Mouse (Mus musculus): ENCODE data around the gene Disp2. TPM values are rescaled to one million over a fixed set of nuclear protein-coding genes. Genes with fewer than 3 reads are reported as not detected.

The Disp2 gene
- polyA plus RNA-seq (2012; rRNA removed), result 0.21 and 0.40 TPM in 2 replicates
- polyA plus RNA-seq (2014; fragmentation: Nextera tagmentation; extraction: Ambion mirVana), result 0.25 and 0.27 TPM in 2 replicates

- no peaks in the 10 kb centered on the region for H3K9me3 ChIP-seq (ENCODE audit: control insufficient read depth, low read length)
- peaks cover 3 to 11% of the 10 kb centered on the region in 2 experiments for H3K4me1 ChIP-seq (replicated peaks; ENCODE audit: control insufficient read depth in 2 of 2, insufficient read depth in 2 of 2, low read length in 1 of 2)
- no peaks in the 10 kb centered on the region for H3K36me3 ChIP-seq (replicated peaks; ENCODE audit: control insufficient read depth, insufficient read depth, low read depth)
- H3K9ac ChIP-seq (replicated peaks), result no peak within 1 kb of the TSS
- H3K27me3 ChIP-seq (ENCODE audit: control insufficient read depth, insufficient read depth, low read length), result peaks cover 7% of the 10 kb centered on the region
- peak within 1 kb of the TSS in 1 of 2 experiments; percentile 38; a peak in 2 of 4 replicates for H3K4me3 ChIP-seq (ENCODE audit: insufficient read depth in 1 of 2, low read depth in 2 of 2, low read length in 2 of 2)
- H3K27ac ChIP-seq, result no peak within 1 kb of the TSS
- DNase-seq (ENCODE audit: low read depth in 3 of 3, low spot score in 3 of 3) (peak; percentile 56 to 64 (median 60)), ATAC-seq (ENCODE audit: insufficient read depth) (peak; percentile 75)
- H3K4me2 ChIP-seq (ENCODE audit: low read depth), result peak within 1 kb of the TSS; percentile 59
- TF ChIP-seq CTCF (IDR thresholded peaks at IDR 0.05; ENCODE audit: low read depth) (peak; percentile 44), EP300 (IDR thresholded peaks at IDR 0.05; ENCODE audit: low read depth) (no peak)
- 10% methylated on average over 39 of the region's 39 CpGs for WGBS (ENCODE audit: insufficient replicate concordance)
Measured at GRCm38 (mm10) chr2:118779504-118780480, at the start of gene Disp2. Gene Disp2, plus strand, starts transcription at chr2:118779719.

GRCm38 (mm10) chr2:118729816-118730621, 49.5 kb upstream of the Disp2 start:
- ATAC-seq (ENCODE audit: insufficient read depth) (no peak), DNase-seq (ENCODE audit: low read depth in 3 of 3, low spot score in 3 of 3) (no peak)
- Histone ChIP-seq H3K27me3 (ENCODE audit: control insufficient read depth, insufficient read depth, low read length) (no peaks in the 10 kb centered on the region; the same call in 1 of the 2 replicates), H3K9me3 (ENCODE audit: control insufficient read depth, low read length) (no peaks in the 10 kb centered on the region), H3K4me3 (ENCODE audit: insufficient read depth in 1 of 2, low read depth in 2 of 2, low read length in 2 of 2) (no peak overlapping the region), H3K27ac (no peak overlapping the region), H3K4me1 (replicated peaks; ENCODE audit: control insufficient read depth in 2 of 2, insufficient read depth in 2 of 2, low read length in 1 of 2) (peaks cover 0 to 5% of the 10 kb centered on the region in 2 experiments; a peak in 1 of 4 replicates), H3K4me2 (ENCODE audit: low read depth) (no peak overlapping the region), H3K36me3 (replicated peaks; ENCODE audit: control insufficient read depth, insufficient read depth, low read depth) (no peaks in the 10 kb centered on the region), H3K9ac (replicated peaks) (no peak overlapping the region)
- 29% methylated on average over 8 of the region's 8 CpGs for WGBS (ENCODE audit: insufficient replicate concordance)
- TF ChIP-seq CTCF (IDR thresholded peaks at IDR 0.05; ENCODE audit: low read depth), result no peak
- no peak for TF ChIP-seq EP300 (IDR thresholded peaks at IDR 0.05; ENCODE audit: low read depth)

GRCm38 (mm10) chr2:118730622-118730915, 49.0 kb upstream of the Disp2 start:
- no peak overlapping the region for H3K4me3 ChIP-seq (ENCODE audit: insufficient read depth in 1 of 2, low read depth in 2 of 2, low read length in 2 of 2)
- TF ChIP-seq EP300 (IDR thresholded peaks at IDR 0.05; ENCODE audit: low read depth), result no peak
- TF ChIP-seq CTCF (IDR thresholded peaks at IDR 0.05; ENCODE audit: low read depth), result peak; percentile 87
- WGBS (ENCODE audit: insufficient replicate concordance), result 3% methylated on average over 3 of the region's 3 CpGs

GRCm38 (mm10) chr2:118731981-118732380, 47.5 kb upstream of the Disp2 start:
- no peaks in the 10 kb centered on the region for H3K36me3 ChIP-seq (replicated peaks; ENCODE audit: control insufficient read depth, insufficient read depth, low read depth)
- H3K4me1 ChIP-seq (replicated peaks; ENCODE audit: control insufficient read depth in 2 of 2, insufficient read depth in 2 of 2, low read length in 1 of 2), result peaks cover 0 to 5% of the 10 kb centered on the region in 2 experiments; a peak in 1 of 4 replicates
- TF ChIP-seq EP300 (IDR thresholded peaks at IDR 0.05; ENCODE audit: low read depth) (no peak), CTCF (IDR thresholded peaks at IDR 0.05; ENCODE audit: low read depth) (no peak)
- no peak overlapping the region for H3K27ac ChIP-seq
- WGBS (ENCODE audit: insufficient replicate concordance), result 74% methylated on average over 5 of the region's 5 CpGs
- H3K9me3 ChIP-seq (ENCODE audit: control insufficient read depth, low read length), result no peaks in the 10 kb centered on the region
- no peaks in the 10 kb centered on the region; the same call in 1 of the 2 replicates for H3K27me3 ChIP-seq (ENCODE audit: control insufficient read depth, insufficient read depth, low read length)
- no peak for ATAC-seq (ENCODE audit: insufficient read depth)
- no peak overlapping the region for H3K9ac ChIP-seq (replicated peaks)
- no peak overlapping the region for H3K4me3 ChIP-seq (ENCODE audit: insufficient read depth in 1 of 2, low read depth in 2 of 2, low read length in 2 of 2)
- no peak overlapping the region for H3K4me2 ChIP-seq (ENCODE audit: low read depth)
- DNase-seq (ENCODE audit: low read depth in 3 of 3, low spot score in 3 of 3), result no peak

More at GRCm38 (mm10) chr2:118730622-118730915, 49.0 kb upstream of the Disp2 start:
- ATAC-seq (ENCODE audit: insufficient read depth) (peak; percentile 35; the same call in 1 of the 2 replicates), DNase-seq (ENCODE audit: low read depth in 3 of 3, low spot score in 3 of 3) (no peak)
- Histone ChIP-seq H3K9ac (replicated peaks) (no peak overlapping the region), H3K27ac (no peak overlapping the region), H3K9me3 (ENCODE audit: control insufficient read depth, low read length) (no peaks in the 10 kb centered on the region), H3K36me3 (replicated peaks; ENCODE audit: control insufficient read depth, insufficient read depth, low read depth) (no peaks in the 10 kb centered on the region), H3K4me1 (replicated peaks; ENCODE audit: control insufficient read depth in 2 of 2, insufficient read depth in 2 of 2, low read length in 1 of 2) (peaks cover 0 to 5% of the 10 kb centered on the region in 2 experiments; a peak in 1 of 4 replicates), H3K4me2 (ENCODE audit: low read depth) (no peak overlapping the region), H3K27me3 (ENCODE audit: control insufficient read depth, insufficient read depth, low read length) (no peaks in the 10 kb centered on the region; the same call in 1 of the 2 replicates)
